Mouse (Mus musculus) kidney, postnatal 10 days (tissue): ENCODE measurements at regions not wholly inside any gene's neighbourhood (a gene's known extent, or its start where the extent isn't known, plus 50 kb on each side); places are given as distances from the start of the nearest gene placed in this dataset.

ENCODE experiments used
- DNase-seq: peaks from one replicate; pipeline ENCODE4 v3.0.0; 2021; ENCODE audit warnings: mixed read lengths

DNA sequence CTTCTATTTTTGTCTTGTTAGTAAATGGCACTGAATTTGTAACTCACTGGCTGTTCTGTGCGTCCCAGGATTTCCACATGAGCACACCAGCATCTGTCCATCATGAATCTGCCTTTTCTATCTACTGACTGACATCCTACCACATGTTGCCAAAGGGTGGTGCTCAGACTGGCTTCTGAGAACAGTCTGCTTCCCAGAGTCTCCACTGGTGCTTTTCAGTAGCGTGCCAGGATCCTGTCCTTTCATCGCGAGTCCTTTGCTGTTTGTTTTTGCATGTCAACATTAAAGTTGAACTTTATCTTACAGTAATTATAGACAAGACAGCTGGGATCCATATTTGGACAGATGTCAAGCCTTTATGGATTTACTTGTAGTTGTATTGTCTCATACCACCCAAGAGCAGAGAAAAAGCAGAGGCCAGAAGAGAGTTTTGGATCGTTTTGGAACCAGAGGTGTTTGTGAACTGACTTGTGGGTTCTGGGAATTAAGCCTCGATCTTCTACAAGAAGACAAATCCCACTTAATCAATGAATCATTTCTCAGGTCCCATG is 314.0 kb upstream of the Agtr1b start:
- no peak for DNase-seq

GRCm38 (mm10) chr3:20661883-20662282 is 294.9 kb upstream of the Agtr1b start:
- no peak for DNase-seq

GRCm38 (mm10) chr3:20655345-20655744 is 288.4 kb upstream of the Agtr1b start:
- no peak for DNase-seq
